Mouse (Mus musculus): ENCODE measurements at regions not wholly inside any gene's neighbourhood (a gene's known extent, or its start where the extent isn't known, plus 50 kb on each side); places are given as distances from the start of the nearest gene placed in this dataset.
"Not testable (repeated sequence)": the region's sequence is repeated elsewhere in the genome, so short reads cannot be mapped to it uniquely, and the experiment has no call there.

DNA sequence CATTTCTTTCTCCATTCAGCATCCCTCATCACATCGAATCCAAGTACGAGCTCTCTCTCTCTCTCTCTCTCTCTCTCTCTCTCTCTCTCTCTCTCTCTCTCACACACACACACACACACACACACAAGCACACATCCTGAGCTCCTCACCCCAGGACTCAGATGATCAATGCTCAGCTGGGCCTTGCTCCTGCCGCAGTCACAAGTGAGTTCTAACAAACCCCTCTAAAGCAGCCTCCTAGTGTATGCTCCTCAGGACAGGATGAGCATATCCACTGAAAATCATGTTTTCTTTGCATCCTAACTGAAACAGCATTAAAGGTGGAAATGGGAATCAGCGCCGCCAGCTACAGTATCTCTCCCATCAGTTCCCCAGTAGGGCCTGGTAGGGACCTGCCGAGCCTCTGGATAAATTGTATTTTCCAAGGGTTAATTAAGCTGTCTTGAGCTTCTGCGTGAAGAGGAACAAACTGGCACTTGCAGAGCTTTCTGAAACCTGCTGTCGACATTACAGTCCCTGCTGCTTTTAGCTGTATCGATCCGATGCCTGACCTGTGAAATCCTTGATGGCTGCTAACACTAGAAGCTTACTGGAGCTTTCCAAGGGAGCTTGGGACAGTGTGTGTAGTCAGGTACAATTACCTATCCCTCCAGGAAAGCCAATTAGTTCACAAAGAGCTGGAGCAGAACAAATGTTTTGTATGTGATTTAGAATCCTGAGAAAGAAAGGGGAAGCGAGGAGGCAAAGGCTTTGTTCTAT, 131.3 kb upstream of the Vrk2 start:
- in situ Hi-C loops (cut with MboI; ENCODE audit: low sequenced_read_pairs in 2 of 2, unreplicated experiment in 2 of 2): no loop called here
- Histone ChIP-seq H3K4me1 (ENCODE audit: control insufficient read depth in 2 of 2, insufficient read depth in 2 of 2, low read length in 2 of 2, poor library complexity in 1 of 2) (no peaks in the 10 kb centered on the region), H3K9me3 (ENCODE audit: control insufficient read depth, insufficient read depth, low read depth, low read length) (no peaks in the 10 kb centered on the region), H3K4me3 (ENCODE audit: insufficient read depth in 1 of 2, low read depth in 1 of 2, low read length in 2 of 2, poor library complexity in 1 of 2, severe bottlenecking in 1 of 2) (no peak overlapping the region), H3K36me3 (ENCODE audit: control insufficient read depth, insufficient read depth, low read length, poor library complexity, severe bottlenecking) (no peaks in the 10 kb centered on the region), H3K27ac (ENCODE audit: insufficient read depth, low read depth, low read length, poor library complexity, severe bottlenecking) (no peak overlapping the region), H3K9ac (ENCODE audit: insufficient read depth, low read depth, low read length, poor library complexity, severe bottlenecking) (no peak overlapping the region)
- no peak for DNase-seq (ENCODE audit: low read depth, low spot score)
- TF ChIP-seq ZC3H11A (IDR thresholded peaks at IDR 0.05; ENCODE audit: borderline replicate concordance, low read depth, low read length): no peak
- TF ChIP-seq CHD2 (IDR thresholded peaks at IDR 0.05; ENCODE audit: low read depth, low read length): no peak
- no peak for TF ChIP-seq ZNF384 (IDR thresholded peaks at IDR 0.05; ENCODE audit: low read depth, low read length)
- no peak for TF ChIP-seq HCFC1 (IDR thresholded peaks at IDR 0.05; ENCODE audit: borderline replicate concordance, insufficient read depth, low read length)
- no peak for TF ChIP-seq MAFK (IDR thresholded peaks at IDR 0.05; ENCODE audit: insufficient read depth, low read depth, low read length)

DNA sequence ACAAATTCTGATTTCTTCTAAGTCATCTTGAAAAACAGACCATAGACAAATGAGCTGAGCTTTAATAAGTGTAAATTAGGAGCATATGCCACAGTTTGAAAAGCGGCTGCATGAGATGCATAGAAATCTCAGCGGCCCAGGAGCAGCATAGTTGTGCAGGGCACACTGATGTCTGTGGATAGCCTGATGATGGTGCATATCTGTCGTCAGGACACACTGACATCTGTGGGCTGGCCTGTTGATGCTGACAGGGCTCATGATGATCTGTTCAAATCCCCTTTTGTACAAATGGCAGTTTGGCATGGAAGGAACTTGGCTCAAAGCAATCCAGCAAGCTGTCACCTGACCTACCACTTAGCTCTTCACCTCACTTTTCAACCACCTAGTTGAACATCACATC, 128.5 kb upstream of the Vrk2 start:
- Histone ChIP-seq H3K4me3 (ENCODE audit: insufficient read depth in 1 of 2, low read depth in 1 of 2, low read length in 2 of 2, poor library complexity in 1 of 2, severe bottlenecking in 1 of 2) (no peak overlapping the region), H3K9me3 (ENCODE audit: control insufficient read depth, insufficient read depth, low read depth, low read length) (no peaks in the 10 kb centered on the region), H3K4me1 (ENCODE audit: control insufficient read depth in 2 of 2, insufficient read depth in 2 of 2, low read length in 2 of 2, poor library complexity in 1 of 2) (no peaks in the 10 kb centered on the region), H3K9ac (ENCODE audit: insufficient read depth, low read depth, low read length, poor library complexity, severe bottlenecking) (no peak overlapping the region), H3K36me3 (ENCODE audit: control insufficient read depth, insufficient read depth, low read length, poor library complexity, severe bottlenecking) (no peaks in the 10 kb centered on the region), H3K27ac (ENCODE audit: insufficient read depth, low read depth, low read length, poor library complexity, severe bottlenecking) (no peak overlapping the region)
- in situ Hi-C loops (cut with MboI; ENCODE audit: low sequenced_read_pairs in 2 of 2, unreplicated experiment in 2 of 2): no loop called here
- no peak for DNase-seq (ENCODE audit: low read depth, low spot score)
- TF ChIP-seq ZNF384 (IDR thresholded peaks at IDR 0.05; ENCODE audit: low read depth, low read length) (no peak), HCFC1 (IDR thresholded peaks at IDR 0.05; ENCODE audit: borderline replicate concordance, insufficient read depth, low read length) (no peak), CHD2 (IDR thresholded peaks at IDR 0.05; ENCODE audit: low read depth, low read length) (no peak), ZC3H11A (IDR thresholded peaks at IDR 0.05; ENCODE audit: borderline replicate concordance, low read depth, low read length) (no peak), MAFK (IDR thresholded peaks at IDR 0.05; ENCODE audit: insufficient read depth, low read depth, low read length) (no peak)

- in situ Hi-C loops (cut with MboI; ENCODE audit: low sequenced_read_pairs in 2 of 2, unreplicated experiment in 2 of 2): no loop called here
- no peaks in the 10 kb centered on the region for H3K36me3 ChIP-seq (ENCODE audit: control insufficient read depth, insufficient read depth, low read length, poor library complexity, severe bottlenecking)
- H3K4me1 ChIP-seq (ENCODE audit: control insufficient read depth in 2 of 2, insufficient read depth in 2 of 2, low read length in 2 of 2, poor library complexity in 1 of 2): no peaks in the 10 kb centered on the region
- DNase-seq (ENCODE audit: low read depth, low spot score): no peak
- H3K4me3 ChIP-seq (ENCODE audit: insufficient read depth in 1 of 2, low read depth in 1 of 2, low read length in 2 of 2, poor library complexity in 1 of 2, severe bottlenecking in 1 of 2): no peak overlapping the region
- no peak overlapping the region for H3K9ac ChIP-seq (ENCODE audit: insufficient read depth, low read depth, low read length, poor library complexity, severe bottlenecking)
- TF ChIP-seq ZC3H11A (IDR thresholded peaks at IDR 0.05; ENCODE audit: borderline replicate concordance, low read depth, low read length) (no peak), CHD2 (IDR thresholded peaks at IDR 0.05; ENCODE audit: low read depth, low read length) (no peak), HCFC1 (IDR thresholded peaks at IDR 0.05; ENCODE audit: borderline replicate concordance, insufficient read depth, low read length) (no peak), ZNF384 (IDR thresholded peaks at IDR 0.05; ENCODE audit: low read depth, low read length) (no peak), MAFK (IDR thresholded peaks at IDR 0.05; ENCODE audit: insufficient read depth, low read depth, low read length) (no peak)
- no peaks in the 10 kb centered on the region for H3K9me3 ChIP-seq (ENCODE audit: control insufficient read depth, insufficient read depth, low read depth, low read length)
- no peak overlapping the region for H3K27ac ChIP-seq (ENCODE audit: insufficient read depth, low read depth, low read length, poor library complexity, severe bottlenecking)
These were observed 127.4 kb upstream of the Vrk2 start for GRCm38 (mm10) chr11:26721173-26721572.

GRCm38 (mm10) chr11:26711237-26711636, 117.4 kb upstream of the Vrk2 start:
- H3K9ac ChIP-seq (ENCODE audit: insufficient read depth, low read depth, low read length, poor library complexity, severe bottlenecking); in situ Hi-C loops (cut with MboI; ENCODE audit: low sequenced_read_pairs in 2 of 2, unreplicated experiment in 2 of 2); H3K9me3 ChIP-seq (ENCODE audit: control insufficient read depth, insufficient read depth, low read depth, low read length); H3K27ac ChIP-seq (ENCODE audit: insufficient read depth, low read depth, low read length, poor library complexity, severe bottlenecking); H3K36me3 ChIP-seq (ENCODE audit: control insufficient read depth, insufficient read depth, low read length, poor library complexity, severe bottlenecking); H3K4me1 ChIP-seq (ENCODE audit: control insufficient read depth in 2 of 2, insufficient read depth in 2 of 2, low read length in 2 of 2, poor library complexity in 1 of 2); H3K4me3 ChIP-seq (ENCODE audit: insufficient read depth in 1 of 2, low read depth in 1 of 2, low read length in 2 of 2, poor library complexity in 1 of 2, severe bottlenecking in 1 of 2); DNase-seq (ENCODE audit: low read depth, low spot score): not testable (repeated sequence)

GRCm38 (mm10) chr11:26708636-26709035, 114.8 kb upstream of the Vrk2 start:
- H3K4me1 ChIP-seq (ENCODE audit: control insufficient read depth in 2 of 2, insufficient read depth in 2 of 2, low read length in 2 of 2, poor library complexity in 1 of 2): no peaks in the 10 kb centered on the region
- DNase-seq (ENCODE audit: low read depth, low spot score): no peak
- in situ Hi-C loops (cut with MboI; ENCODE audit: low sequenced_read_pairs in 2 of 2, unreplicated experiment in 2 of 2): no loop called here
- H3K9ac ChIP-seq (ENCODE audit: insufficient read depth, low read depth, low read length, poor library complexity, severe bottlenecking): no peak overlapping the region
- no peak overlapping the region for H3K27ac ChIP-seq (ENCODE audit: insufficient read depth, low read depth, low read length, poor library complexity, severe bottlenecking)
- H3K4me3 ChIP-seq (ENCODE audit: insufficient read depth in 1 of 2, low read depth in 1 of 2, low read length in 2 of 2, poor library complexity in 1 of 2, severe bottlenecking in 1 of 2): no peak overlapping the region
- H3K36me3 ChIP-seq (ENCODE audit: control insufficient read depth, insufficient read depth, low read length, poor library complexity, severe bottlenecking): no peaks in the 10 kb centered on the region
- no peaks in the 10 kb centered on the region for H3K9me3 ChIP-seq (ENCODE audit: control insufficient read depth, insufficient read depth, low read depth, low read length)
- TF ChIP-seq CHD2 (IDR thresholded peaks at IDR 0.05; ENCODE audit: low read depth, low read length) (no peak), ZC3H11A (IDR thresholded peaks at IDR 0.05; ENCODE audit: borderline replicate concordance, low read depth, low read length) (no peak), MAFK (IDR thresholded peaks at IDR 0.05; ENCODE audit: insufficient read depth, low read depth, low read length) (no peak), ZNF384 (IDR thresholded peaks at IDR 0.05; ENCODE audit: low read depth, low read length) (no peak), HCFC1 (IDR thresholded peaks at IDR 0.05; ENCODE audit: borderline replicate concordance, insufficient read depth, low read length) (no peak)
